Mouse (Mus musculus) olfactory bulb, adult 2 months (tissue): ENCODE results near the gene Chrng. TPM values are rescaled to one million over a fixed set of nuclear protein-coding genes. Genes with fewer than 3 reads are reported as not detected.

Experiments
- H3K27ac ChIP-seq: fragments of 200-500 bp; 2 replicates; pipeline ENCODE4 v1.5.1; 2012; ENCODE audit warnings: low read depth, low read length; ENCODE audit not compliant: insufficient read depth
- H3K4me1 ChIP-seq: fragments of 200-500 bp; 2 replicates; pipeline ENCODE4 v1.6.1; 2012; ENCODE audit warnings: low read length; ENCODE audit not compliant: control insufficient read depth, insufficient read depth
- H3K4me3 ChIP-seq: fragments of 200-500 bp; 2 replicates; pipeline ENCODE4 v1.5.1; 2012; ENCODE audit warnings: mild to moderate bottlenecking, low read depth, low read length, moderate library complexity; ENCODE audit not compliant: insufficient read depth
- CTCF ChIP-seq: fragments of 200-500 bp; IDR thresholded peaks from 2 replicates; pipeline ENCODE4 v1.5.1; 2012; ENCODE audit warnings: low read depth, mild to moderate bottlenecking, low read length, moderate library complexity; ENCODE audit not compliant: insufficient read depth
- POLR2A ChIP-seq: fragments of 200-500 bp; IDR thresholded peaks from 2 replicates; pipeline ENCODE4 v1.6.1; 2012; ENCODE audit warnings: mild to moderate bottlenecking, low read depth, low read length, moderate library complexity; ENCODE audit not compliant: insufficient read depth
- WGBS: fragments of 180-500 bp; shearing (Covaris S2); methylation state at CpG from one replicate; pipeline ENCODE4 v1.1.7; 2018; 5-methylcytosine and 5-hydroxymethylcytosine counted together
- polyA plus RNA-seq: library from polyadenylated mRNA; stranded (reverse); fragments of >200 nt; gene quantifications from 2 replicates; pipeline ENCODE4 v1.2.4, GENCODE M21; 2012; ENCODE audit warnings: low replicate concordance; ENCODE audit not compliant: missing spikeins, insufficient read depth, insufficient read length

The Chrng gene
- polyA plus RNA-seq, 1 experiment, result not detected

GRCm38 (mm10) chr1:87174006-87174955 is 30.2 kb upstream of the Chrng start:
- Histone ChIP-seq H3K27ac (no peak overlapping the region), H3K4me3 (no peak overlapping the region), H3K4me1 (peaks cover 32% of the 10 kb centered on the region)
- TF ChIP-seq POLR2A (no peak), CTCF (peak; percentile 57)
- 44% methylated on average over 28 of the region's 28 CpGs for WGBS

DNA sequence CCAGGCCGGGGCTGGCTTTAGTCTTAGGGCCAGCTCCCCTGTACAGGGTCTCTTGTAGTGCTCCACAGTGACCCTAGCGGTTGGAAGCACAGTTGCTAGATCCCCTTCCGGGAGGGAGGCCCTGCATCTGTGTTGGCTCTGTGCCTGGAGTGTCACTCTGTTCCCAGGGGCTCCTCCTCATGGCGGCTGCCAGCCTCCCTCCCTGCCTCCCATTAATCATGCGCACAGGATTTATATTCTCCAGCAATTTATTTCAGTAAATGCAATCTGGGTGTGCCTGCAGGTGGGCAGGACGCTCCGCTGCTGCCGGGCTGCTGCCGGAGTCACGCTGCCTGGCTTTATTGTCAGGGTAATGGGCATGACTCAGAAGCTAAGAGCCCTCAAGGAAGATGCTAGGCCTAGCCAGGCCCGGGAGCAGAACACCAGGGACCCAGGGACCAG is 28.6 kb upstream of the Chrng start:
- 9% methylated on average over 11 of the region's 11 CpGs for WGBS

DNA sequence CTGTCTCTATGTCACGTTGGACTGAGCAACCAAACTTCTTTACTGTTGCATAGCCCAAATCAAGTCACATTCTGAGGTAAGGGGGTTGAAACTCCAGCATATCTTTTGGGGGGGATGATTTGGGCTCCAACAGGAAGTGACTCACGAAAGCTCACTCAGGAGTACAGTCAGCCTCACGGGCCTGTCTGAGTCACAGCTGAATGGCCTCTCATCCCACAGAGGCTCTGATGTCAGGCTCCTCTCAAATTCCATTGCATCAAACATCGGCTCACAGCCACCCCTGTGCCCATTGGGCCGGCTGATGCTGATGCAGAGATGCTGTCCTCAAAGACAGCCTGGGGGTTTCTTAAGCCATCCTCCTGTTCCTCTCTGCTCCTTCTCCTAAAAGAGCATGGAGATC is 23.6 kb upstream of the Chrng start:
- TF ChIP-seq POLR2A (no peak), CTCF (no peak)
- Histone ChIP-seq H3K4me1 (peaks cover 30% of the 10 kb centered on the region), H3K4me3 (no peak overlapping the region), H3K27ac (no peak overlapping the region)
- WGBS, result 39% methylated on average over 5 of the region's 5 CpGs

More for the DNA sequence above, 28.6 kb upstream of the Chrng start:
- Histone ChIP-seq H3K4me3 (no peak overlapping the region), H3K4me1 (peaks cover 35% of the 10 kb centered on the region), H3K27ac (peak overlapping the region; percentile 58; the same call in 1 of the 2 replicates)
- TF ChIP-seq CTCF (0 out of 2 replicates have a peak, but pooled peaks have one; percentile 25), POLR2A (no peak)

GRCm38 (mm10) chr1:87183013-87183412 is 21.4 kb upstream of the Chrng start, which contains the start of gene Prss56:
TSS of gene Prss56 (plus strand) at chr1:87183313.
- no peak within 1 kb of the TSS for H3K27ac ChIP-seq
- WGBS, result 63% methylated on average over 9 of the region's 9 CpGs
- peaks cover 29% of the 10 kb centered on the region for H3K4me1 ChIP-seq
- H3K4me3 ChIP-seq, result no peak within 1 kb of the TSS
- TF ChIP-seq POLR2A, result no peak
- no peak for TF ChIP-seq CTCF

GRCm38 (mm10) chr1:87183998-87184750 is 20.3 kb upstream of the Chrng start:
- TF ChIP-seq CTCF, result no peak
- TF ChIP-seq POLR2A, result no peak
- peak overlapping the region; percentile 17; the same call in 1 of the 2 replicates for H3K4me3 ChIP-seq
- WGBS, result 38% methylated on average over 15 of the region's 15 CpGs

GRCm38 (mm10) chr1:87184751-87185139 is 19.7 kb upstream of the Chrng start:
- Histone ChIP-seq H3K4me3 (peak overlapping the region; percentile 17; the same call in 1 of the 2 replicates), H3K4me1 (peaks cover 29% of the 10 kb centered on the region), H3K27ac (no peak overlapping the region)
- TF ChIP-seq POLR2A (no peak), CTCF (peak; percentile 52; the same call in 1 of the 2 replicates)
- 8% methylated on average over 20 of the region's 20 CpGs for WGBS

More at GRCm38 (mm10) chr1:87183998-87184750, 20.3 kb upstream of the Chrng start:
- Histone ChIP-seq H3K4me1 (peaks cover 29% of the 10 kb centered on the region), H3K27ac (no peak overlapping the region)

DNA sequence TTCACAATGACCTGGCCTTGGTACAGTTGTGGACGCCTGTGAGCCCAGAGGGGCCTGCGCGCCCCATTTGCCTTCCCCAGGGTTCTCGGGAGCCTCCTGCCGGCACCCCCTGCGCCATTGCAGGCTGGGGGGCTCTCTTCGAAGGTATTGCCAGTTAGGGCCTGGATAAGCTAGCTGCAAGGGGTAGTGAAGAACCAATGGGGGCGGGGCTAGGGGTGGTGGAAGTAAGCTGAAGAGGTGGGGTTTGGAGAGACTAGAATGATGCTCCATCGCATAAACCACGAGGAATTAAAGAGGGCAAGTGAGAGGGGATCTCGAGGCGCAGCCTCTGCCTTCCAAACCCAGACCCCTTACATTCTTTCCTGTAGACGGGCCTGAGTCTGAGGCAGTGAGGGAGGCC is 18.9 kb upstream of the Chrng start:
- no peak overlapping the region for H3K4me3 ChIP-seq
- 41% methylated on average over 13 of the region's 13 CpGs for WGBS
- no peak for TF ChIP-seq CTCF
- TF ChIP-seq POLR2A, result no peak

GRCm38 (mm10) chr1:87186261-87187036 is 18.0 kb upstream of the Chrng start:
- H3K27ac ChIP-seq, result no peak overlapping the region
- 7% methylated on average over 54 of the region's 54 CpGs for WGBS
- peaks cover 19% of the 10 kb centered on the region for H3K4me1 ChIP-seq
- H3K4me3 ChIP-seq, result peak overlapping the region; percentile 56
- TF ChIP-seq POLR2A (no peak), CTCF (no peak)

More for the DNA sequence above, 18.9 kb upstream of the Chrng start:
- Histone ChIP-seq H3K27ac (no peak overlapping the region), H3K4me1 (peaks cover 24% of the 10 kb centered on the region)
